Mouse (Mus musculus) cerebellum, adult 2 months (tissue): Measurements from ENCODE around the gene Usf3. TPM values are rescaled to one million over a fixed set of nuclear protein-coding genes. Genes with fewer than 3 reads are reported as not detected.

Experiments
- DNase-seq, 2 experiments: peaks; one replicate each; pipeline ENCODE4 v3.0.0; 2021
- H3K27ac ChIP-seq: fragments of 200-500 bp; 2 replicates; pipeline ENCODE4 v1.5.1; 2012; ENCODE audit warnings: low read length, control low read depth, inconsistent platforms; ENCODE audit not compliant: insufficient read depth
- H3K27me3 ChIP-seq: fragments of 200-500 bp; 2 replicates; pipeline ENCODE4 v1.6.1; 2012; ENCODE audit warnings: inconsistent platforms, mild to moderate bottlenecking, low read length, moderate library complexity; ENCODE audit not compliant: control insufficient read depth, insufficient read depth
- H3K4me1 ChIP-seq: fragments of 200-500 bp; 2 replicates; pipeline ENCODE4 v1.6.1; 2011; ENCODE audit warnings: low read length; ENCODE audit not compliant: control insufficient read depth, insufficient read depth
- H3K4me3 ChIP-seq: fragments of 200-500 bp; replicated peaks from 2 replicates; pipeline ENCODE3; 2011; ENCODE audit warnings: mild to moderate bottlenecking, low read depth, low read length, control low read depth; ENCODE audit not compliant: insufficient read depth
- CTCF ChIP-seq: fragments of 200-500 bp; IDR thresholded peaks from 2 replicates; pipeline ENCODE4 v1.5.1; 2011; ENCODE audit warnings: low read depth, mild to moderate bottlenecking, control low read depth, low read length, moderate library complexity, borderline replicate concordance; ENCODE audit not compliant: insufficient read depth
- POLR2A ChIP-seq: fragments of 200-500 bp; IDR thresholded peaks from 2 replicates; pipeline ENCODE4 v1.6.1; 2011; ENCODE audit warnings: low read length, control low read depth, borderline replicate concordance; ENCODE audit not compliant: insufficient read depth
- WGBS: fragments of 180-500 bp; shearing (Covaris S2); methylation state at CpG from one replicate; pipeline ENCODE4 v1.1.7; 2018; 5-methylcytosine and 5-hydroxymethylcytosine counted together
- polyA plus RNA-seq: library from polyadenylated mRNA; depleted of rRNA; stranded (reverse); fragments of >200 nt; gene quantifications from 2 replicates; pipeline ENCODE4 v1.2.3, GENCODE M21; 2012; rRNA removed

Gene Usf3
- 14.2 and 15.3 TPM in 2 replicates for polyA plus RNA-seq

DNA sequence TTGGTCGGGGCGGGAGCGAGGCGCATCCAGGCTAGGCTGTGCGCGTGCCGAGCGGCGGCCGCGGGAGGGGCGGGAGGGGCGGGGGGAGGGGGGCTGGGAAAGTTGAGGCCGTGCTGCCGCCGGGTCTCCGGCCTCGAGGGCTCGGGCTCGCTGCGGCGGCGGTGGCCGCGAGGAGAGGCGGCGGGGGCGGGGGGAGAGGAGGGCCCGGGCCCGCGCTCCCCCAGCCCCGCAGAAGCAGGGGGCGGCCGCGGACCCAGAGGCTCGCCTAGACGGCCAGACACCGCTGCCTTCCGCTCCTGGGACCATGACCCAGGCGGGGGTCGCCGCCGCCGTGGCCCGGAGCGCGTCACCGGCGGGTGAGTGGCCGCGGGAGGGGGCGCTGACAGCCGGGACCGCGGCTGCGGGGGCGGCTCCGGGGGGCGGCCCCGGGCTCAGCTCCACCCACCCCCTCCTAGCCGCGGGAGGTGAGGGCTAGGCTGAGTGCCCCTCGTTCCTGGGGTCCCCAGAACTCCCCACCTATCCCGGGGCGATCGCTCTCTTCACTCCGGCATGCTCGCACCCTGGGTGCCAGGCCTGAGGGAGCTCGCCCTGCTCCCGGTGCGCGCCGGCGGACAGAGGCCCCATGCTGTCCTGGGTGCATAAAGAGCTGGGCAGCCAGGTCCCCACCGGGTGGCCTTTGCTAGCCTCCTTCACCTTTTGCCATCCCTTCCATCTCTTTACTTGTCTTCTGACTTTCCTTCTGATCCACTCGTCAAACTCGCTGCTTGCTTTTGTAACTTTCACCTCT is at the start of gene Usf3:
Usf3 (plus strand) TSS at position 92 of the 787 bp plus-strand sequence.
- H3K27me3 ChIP-seq: no peaks in the 10 kb centered on the region
- DNase-seq: peak; percentile 63 to 69
- peak within 1 kb of the TSS; percentile 87 for H3K27ac ChIP-seq
- no peak for TF ChIP-seq POLR2A
- WGBS: under 1% methylated on average over 56 of the region's 77 CpGs
- peaks cover 5% of the 10 kb centered on the region; the same call in 1 of the 2 replicates for H3K4me1 ChIP-seq
- H3K4me3 ChIP-seq: peak within 1 kb of the TSS; percentile 90

DNA sequence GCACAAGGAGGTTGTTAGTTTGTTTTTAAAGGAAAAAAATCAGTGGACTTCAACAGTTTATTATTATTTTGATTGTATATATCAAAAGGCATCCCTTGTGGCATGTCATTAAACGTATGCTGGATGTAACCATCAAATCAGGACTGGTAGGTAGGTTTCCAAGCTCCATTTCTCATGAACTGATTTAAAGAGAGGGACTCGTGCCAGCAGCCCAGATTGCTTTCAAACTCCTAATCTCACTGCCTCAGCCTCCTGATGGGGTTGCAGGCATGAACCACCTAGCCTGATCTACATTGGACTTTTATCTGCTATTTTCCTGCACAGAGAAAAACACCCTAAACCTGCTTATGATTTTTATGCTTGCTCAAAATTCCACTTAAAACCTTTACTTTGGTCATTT is 49.3 kb upstream of the Usf3 start:
- peak overlapping the region; percentile 78 for H3K27ac ChIP-seq
- TF ChIP-seq CTCF (no peak), POLR2A (no peak)
- H3K4me1 ChIP-seq: peaks cover 30% of the 10 kb centered on the region; the same call in 1 of the 2 replicates
- H3K27me3 ChIP-seq: no peaks in the 10 kb centered on the region
- DNase-seq: peak; percentile 69 to 85
- H3K4me3 ChIP-seq: no peak overlapping the region
- 9% methylated on average over 2 of the region's 2 CpGs for WGBS

DNA sequence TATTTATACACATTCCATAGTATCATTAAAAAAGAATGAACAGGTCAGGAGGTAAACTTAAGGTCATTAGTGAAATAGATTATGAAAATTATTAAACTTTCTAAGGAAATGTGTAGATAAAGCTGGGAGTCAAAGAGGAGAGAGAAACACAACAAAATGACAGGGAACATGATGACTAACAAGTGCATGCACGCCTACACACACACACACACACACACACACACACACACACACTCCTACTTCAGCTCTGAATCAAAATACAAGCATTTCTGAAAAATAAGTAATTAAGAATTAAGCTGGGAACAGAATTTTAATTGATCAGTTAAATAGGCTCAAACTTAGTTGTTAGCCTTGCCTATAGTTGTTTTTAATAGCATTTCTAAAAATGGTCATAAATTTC is 48.3 kb upstream of the Usf3 start:
- peaks cover 28% of the 10 kb centered on the region; the same call in 1 of the 2 replicates for H3K4me1 ChIP-seq
- 62% methylated on average over 1 of the region's 1 CpGs for WGBS
- H3K27ac ChIP-seq: peak overlapping the region; percentile 68; the same call in 1 of the 2 replicates
- TF ChIP-seq POLR2A: no peak
- no peak for TF ChIP-seq CTCF
- no peak overlapping the region for H3K4me3 ChIP-seq
- H3K27me3 ChIP-seq: no peaks in the 10 kb centered on the region
- DNase-seq: no peak

GRCm38 (mm10) chr16:44125436-44125835 is 47.6 kb upstream of the Usf3 start:
- DNase-seq: no peak
- Histone ChIP-seq H3K27me3 (no peaks in the 10 kb centered on the region), H3K4me1 (peaks cover 22% of the 10 kb centered on the region; the same call in 1 of the 2 replicates), H3K4me3 (no peak overlapping the region), H3K27ac (no peak overlapping the region; the same call in 1 of the 2 replicates)
- TF ChIP-seq POLR2A (no peak), CTCF (no peak)
- 94% methylated on average over 2 of the region's 2 CpGs for WGBS

GRCm38 (mm10) chr16:44126437-44126836 is 46.6 kb upstream of the Usf3 start:
- peaks cover 20% of the 10 kb centered on the region; the same call in 1 of the 2 replicates for H3K4me1 ChIP-seq
- TF ChIP-seq CTCF: no peak
- TF ChIP-seq POLR2A: no peak
- no peaks in the 10 kb centered on the region for H3K27me3 ChIP-seq
- 49% methylated on average over 4 of the region's 4 CpGs for WGBS
- H3K4me3 ChIP-seq: no peak overlapping the region
- no peak overlapping the region for H3K27ac ChIP-seq
- DNase-seq: peak in 1 of 2 experiments; percentile 36

GRCm38 (mm10) chr16:44132300-44132699 is 40.7 kb upstream of the Usf3 start:
- Histone ChIP-seq H3K27ac (no peak overlapping the region), H3K4me1 (no peaks in the 10 kb centered on the region), H3K4me3 (no peak overlapping the region), H3K27me3 (no peaks in the 10 kb centered on the region)
- DNase-seq: no peak
- WGBS: 71% methylated on average over 4 of the region's 4 CpGs
- TF ChIP-seq POLR2A (no peak), CTCF (no peak)

DNA sequence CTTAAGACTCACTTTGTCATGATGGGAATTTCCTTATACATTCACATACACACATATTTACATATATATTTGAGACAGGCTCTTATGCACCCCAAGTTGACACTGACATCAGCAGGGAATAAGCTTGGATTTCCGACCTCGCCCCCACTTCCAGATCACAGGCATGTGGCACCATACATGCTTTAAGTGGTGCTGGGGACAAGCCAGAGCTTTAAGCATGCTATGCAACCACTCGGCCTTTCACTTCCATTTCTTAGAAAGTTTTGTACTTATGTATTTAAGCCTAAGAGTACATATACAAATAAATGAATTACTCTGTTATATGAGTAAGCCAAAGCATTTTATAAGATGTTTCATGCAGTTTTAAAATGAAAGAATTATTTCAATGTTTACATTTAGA is 39.9 kb upstream of the Usf3 start:
- TF ChIP-seq POLR2A (no peak), CTCF (no peak)
- WGBS: 71% methylated on average over 3 of the region's 3 CpGs

DNA sequence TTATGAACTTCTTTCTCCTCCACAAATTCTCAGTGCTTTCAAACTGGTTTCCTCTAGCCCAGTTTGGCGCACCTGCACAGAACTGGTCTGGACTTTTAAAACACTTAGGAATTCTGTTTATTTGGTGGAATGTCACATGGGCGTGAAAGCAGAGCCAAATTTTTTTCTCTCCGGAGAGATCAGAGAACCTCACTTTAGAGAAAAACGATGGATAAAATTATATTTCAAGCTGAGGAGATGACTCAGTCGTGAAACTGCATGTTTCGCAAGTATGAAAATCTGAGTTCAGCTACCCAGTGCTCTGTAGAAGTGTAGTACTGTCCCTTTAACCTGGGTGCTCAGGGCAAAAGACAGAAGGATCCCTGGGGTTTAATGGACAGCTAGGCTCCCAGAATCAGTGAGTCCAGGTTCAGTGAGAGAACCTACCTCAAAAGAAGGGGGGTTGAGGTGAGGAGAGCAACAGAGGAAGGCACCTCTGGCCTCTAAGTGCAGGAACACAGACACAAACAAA is 36.5 kb upstream of the Usf3 start:
- WGBS: 62% methylated on average over 6 of the region's 6 CpGs
- no peak for DNase-seq
- Histone ChIP-seq H3K4me3 (no peak overlapping the region), H3K4me1 (no peaks in the 10 kb centered on the region), H3K27ac (no peak overlapping the region), H3K27me3 (no peaks in the 10 kb centered on the region)
- TF ChIP-seq CTCF: no peak
- TF ChIP-seq POLR2A: no peak

More for the DNA sequence above, 39.9 kb upstream of the Usf3 start:
- Histone ChIP-seq H3K4me1 (no peaks in the 10 kb centered on the region), H3K27me3 (no peaks in the 10 kb centered on the region), H3K27ac (no peak overlapping the region), H3K4me3 (no peak overlapping the region)
- no peak for DNase-seq
